ENCODE assay signal across 19 mouse cellular contexts in genomic region chr4:46772591-46772990, GRCm38 (mm10).
DNase-seq lines count a peak whose midpoint lies in the region; TF ChIP-seq lines count a peak whose summit lies in the region.
"Had no signal": no experiment of that assay in that cellular context is flagged by ENCODE, and none has a peak within 500 bp of the region (broad histone marks: within the 10 kb centered on the region; RNA-seq: fewer than 3 reads in every experiment).

No protein-coding gene starts in this region.

- DNase-seq in layer of hippocampus, adult 2 months (ENCODE audit: low spot score in 2 of 2) = no peak
- DNase-seq in layer of hippocampus, adult 9-10 months (ENCODE audit: low spot score) = no peak
- peak; percentile 72 for DNase-seq in right cerebral cortex, adult 18-20 months
- DNase-seq in right cerebral cortex, postnatal 25 days = no peak
- DNase-seq in left cerebral cortex, postnatal 36 days (ENCODE audit: low spot score in 2 of 2) = peak; percentile 62 to 65
- no peak for DNase-seq in ovary, postnatal 10 days (ENCODE audit: low spot score)
- no peak for DNase-seq in ovary, postnatal 36 days (ENCODE audit: low spot score)
- DNase-seq: cerebellum, postnatal 10 days; heart, postnatal 10 days; kidney, adult 2 months; kidney, postnatal 10 days; thymus, adult 2 months had no signal

- no peak for TF ChIP-seq CTCF in layer of hippocampus, adult 2 months (conservative IDR thresholded peaks at IDR 0.05)

- H3K27ac ChIP-seq in layer of hippocampus, adult 2 months = peak overlapping the region; percentile 67; the same call in 1 of the 2 replicates
- H3K27ac ChIP-seq: embryonic facial prominence, embryonic 13.5 days; forebrain, embryonic 15.5 days; limb, embryonic 15.5 days; liver, embryonic 15.5 days; macrophage; midbrain, embryonic 12.5 days; stomach, embryonic 15.5 days had no signal

- no peak overlapping the region for H3K4me3 ChIP-seq in layer of hippocampus, adult 2 months
- H3K4me3 ChIP-seq: embryonic facial prominence, embryonic 13.5 days; forebrain, embryonic 15.5 days; limb, embryonic 15.5 days; liver, embryonic 15.5 days; midbrain, embryonic 12.5 days; stomach, embryonic 15.5 days had no signal

- intact Hi-C loops in left cerebral cortex, postnatal 36 days (cut with DNase I) = no loop called here

Comparison
In these comparisons a context has a peak if more than half of its experiments do, and no peak if none do; other contexts are left out.
1. DNase-seq: peak in right cerebral cortex, adult 18-20 months (single experiment) and left cerebral cortex, postnatal 36 days (2 of 2); none in layer of hippocampus, adult 2 months (0 of 2), layer of hippocampus, adult 9-10 months (single experiment), right cerebral cortex, postnatal 25 days (single experiment), ovary, postnatal 10 days (single experiment) and ovary, postnatal 36 days (single experiment).